Mouse (Mus musculus): ENCODE results near the gene Rhbdf1. TPM values are rescaled to one million over a fixed set of nuclear protein-coding genes. Genes with fewer than 3 reads are reported as not detected.

Rhbdf1 gene
- polyA plus RNA-seq, 1 experiment from 2014 or later, result 20.7 TPM

DNA sequence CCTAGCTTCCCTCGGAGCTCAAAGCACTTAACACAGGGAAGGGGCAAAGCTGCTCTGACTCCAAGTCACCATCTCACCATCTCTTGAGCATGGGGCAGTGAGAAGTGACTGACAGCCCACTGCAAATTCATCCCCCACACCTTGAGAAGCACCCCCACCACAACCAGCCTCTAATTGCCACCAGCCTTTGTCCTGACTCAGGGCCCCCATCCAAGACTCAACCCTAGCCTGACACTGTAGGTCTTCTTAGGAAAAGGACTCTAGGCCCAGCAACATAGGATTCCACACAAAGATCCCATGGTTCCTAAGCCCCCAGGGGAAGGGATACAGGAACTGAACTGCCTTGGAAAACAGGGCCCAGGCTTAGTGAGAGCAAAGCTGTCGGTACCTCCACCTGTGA lies 14.0 kb upstream of the Rhbdf1 start:
- H3K27me3 ChIP-seq (replicated peaks; ENCODE audit: control insufficient read depth, insufficient read depth, low read length), result no peaks in the 10 kb centered on the region
- ATAC-seq, result no peak
- peaks cover 49% of the 10 kb centered on the region for H3K36me3 ChIP-seq (ENCODE audit: control insufficient read depth, insufficient read depth)

DNA sequence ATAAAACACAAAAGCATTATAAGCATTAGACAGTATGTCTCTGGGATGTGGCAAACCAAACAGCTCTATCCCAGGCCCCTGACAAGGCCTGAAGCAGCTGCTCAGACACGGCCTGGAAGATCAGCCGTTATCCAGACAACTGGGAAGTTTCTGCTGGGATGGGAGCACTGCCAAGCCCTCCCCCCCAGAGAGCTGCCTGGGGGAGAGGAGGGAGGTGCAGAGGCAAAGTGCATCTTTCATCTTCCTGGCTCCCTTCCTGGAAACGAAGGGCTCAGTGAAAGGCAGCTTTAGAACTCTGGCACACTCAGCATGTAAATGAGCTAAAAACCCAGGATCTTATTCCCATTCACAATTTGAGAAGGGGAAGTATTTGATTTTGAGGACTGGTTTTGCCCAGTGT lies 13.5 kb upstream of the Rhbdf1 start:
- no peak overlapping the region for H3K4me3 ChIP-seq (ENCODE audit: low read depth, low read length)
- no peak for TF ChIP-seq CTCF (IDR thresholded peaks at IDR 0.05; ENCODE audit: low read depth)
- 32% methylated on average over 3 of the region's 3 CpGs for WGBS
- H3K9me3 ChIP-seq (ENCODE audit: control insufficient read depth), result no peaks in the 10 kb centered on the region
- H3K9ac ChIP-seq (ENCODE audit: low read depth, low read length), result no peak overlapping the region
- no peaks in the 10 kb centered on the region for H3K27me3 ChIP-seq (replicated peaks; ENCODE audit: control insufficient read depth, insufficient read depth, low read length)
- H3K4me2 ChIP-seq (replicated peaks; ENCODE audit: low read depth), result no peak overlapping the region
- peaks cover 49% of the 10 kb centered on the region for H3K36me3 ChIP-seq (ENCODE audit: control insufficient read depth, insufficient read depth)
- no peaks in the 10 kb centered on the region for H3K4me1 ChIP-seq (replicated peaks; ENCODE audit: control insufficient read depth, insufficient read depth, low read length)
- no peak overlapping the region for H3K27ac ChIP-seq (ENCODE audit: low read depth, low read length)
- ATAC-seq, result no peak

More for the DNA sequence above, 14.0 kb upstream of the Rhbdf1 start:
- WGBS, result 65% methylated on average over 2 of the region's 2 CpGs
- TF ChIP-seq CTCF (IDR thresholded peaks at IDR 0.05; ENCODE audit: low read depth), result no peak
- Histone ChIP-seq H3K9me3 (ENCODE audit: control insufficient read depth) (no peaks in the 10 kb centered on the region), H3K4me2 (replicated peaks; ENCODE audit: low read depth) (no peak overlapping the region), H3K9ac (ENCODE audit: low read depth, low read length) (no peak overlapping the region), H3K4me3 (ENCODE audit: low read depth, low read length) (no peak overlapping the region), H3K4me1 (replicated peaks; ENCODE audit: control insufficient read depth, insufficient read depth, low read length) (0 out of 2 replicates have a peak, but pooled peaks cover 2% of the 10 kb centered on the region), H3K27ac (ENCODE audit: low read depth, low read length) (no peak overlapping the region)

DNA sequence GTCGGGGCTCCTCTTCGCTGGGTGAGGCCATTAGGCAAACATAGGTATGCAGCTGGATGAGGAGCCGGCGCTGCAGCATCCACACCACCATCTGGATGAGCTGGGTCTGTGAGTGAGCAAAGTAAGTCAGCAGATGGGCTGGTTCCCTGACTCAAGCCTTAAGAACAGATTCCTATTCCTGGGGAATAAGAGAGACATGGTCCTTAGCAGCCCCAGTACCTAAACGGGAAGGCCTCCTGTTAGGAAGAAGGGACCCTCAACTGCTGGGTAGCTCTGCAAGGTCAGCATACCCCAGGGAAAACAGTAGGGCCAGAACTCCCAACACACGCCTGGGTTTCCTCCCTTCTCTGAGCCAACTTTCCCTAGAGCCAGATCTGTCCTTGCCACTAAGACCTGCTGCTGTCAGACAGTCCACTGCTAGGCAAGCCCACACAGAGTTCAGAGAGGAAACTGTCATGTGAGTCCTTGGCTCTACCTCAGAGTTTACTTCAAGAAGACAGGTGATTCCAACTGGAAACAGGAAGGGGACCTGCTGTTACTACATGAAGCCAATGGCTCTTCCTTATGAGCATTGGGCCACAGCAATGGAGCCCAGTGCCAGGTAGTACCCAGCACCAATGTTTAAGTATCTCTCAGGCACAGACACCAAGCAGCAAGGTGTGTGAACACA lies 12.9 kb upstream of the Rhbdf1 start:
- H3K27ac ChIP-seq (ENCODE audit: low read depth, low read length), result no peak overlapping the region
- ATAC-seq, result no peak
- no peak overlapping the region for H3K4me3 ChIP-seq (ENCODE audit: low read depth, low read length)
- no peak for TF ChIP-seq CTCF (IDR thresholded peaks at IDR 0.05; ENCODE audit: low read depth)
- no peak overlapping the region for H3K4me2 ChIP-seq (replicated peaks; ENCODE audit: low read depth)
- H3K27me3 ChIP-seq (replicated peaks; ENCODE audit: control insufficient read depth, insufficient read depth, low read length), result no peaks in the 10 kb centered on the region
- peaks cover 52% of the 10 kb centered on the region for H3K36me3 ChIP-seq (ENCODE audit: control insufficient read depth, insufficient read depth)
- no peaks in the 10 kb centered on the region for H3K4me1 ChIP-seq (replicated peaks; ENCODE audit: control insufficient read depth, insufficient read depth, low read length)
- H3K9me3 ChIP-seq (ENCODE audit: control insufficient read depth), result no peaks in the 10 kb centered on the region
- H3K9ac ChIP-seq (ENCODE audit: low read depth, low read length), result no peak overlapping the region
- 85% methylated on average over 6 of the region's 6 CpGs for WGBS

DNA sequence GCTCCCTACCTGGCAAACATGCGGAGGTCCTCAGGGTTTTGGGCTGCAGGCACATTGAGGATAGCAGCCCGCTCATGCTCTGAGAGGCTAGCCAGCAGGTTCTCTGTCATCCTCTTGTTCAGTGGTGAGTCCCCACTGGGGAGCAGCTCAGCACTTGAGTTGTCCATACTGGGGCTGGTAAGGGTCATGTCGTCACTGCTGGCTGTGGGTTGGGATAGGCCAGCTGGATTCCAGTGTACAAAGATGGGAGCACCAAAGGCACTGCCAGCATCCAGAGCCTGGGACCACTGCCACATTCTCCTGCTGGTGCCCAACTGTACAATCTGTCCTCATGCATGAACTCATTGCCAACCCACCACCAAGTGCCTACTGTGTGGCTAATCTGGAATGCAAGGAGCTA lies 11.8 kb upstream of the Rhbdf1 start:
- no peak for ATAC-seq
- Histone ChIP-seq H3K27ac (ENCODE audit: low read depth, low read length) (no peak overlapping the region), H3K36me3 (ENCODE audit: control insufficient read depth, insufficient read depth) (peaks cover 51% of the 10 kb centered on the region), H3K9me3 (ENCODE audit: control insufficient read depth) (no peaks in the 10 kb centered on the region), H3K4me2 (replicated peaks; ENCODE audit: low read depth) (no peak overlapping the region), H3K9ac (ENCODE audit: low read depth, low read length) (no peak overlapping the region), H3K4me1 (replicated peaks; ENCODE audit: control insufficient read depth, insufficient read depth, low read length) (no peaks in the 10 kb centered on the region), H3K27me3 (replicated peaks; ENCODE audit: control insufficient read depth, insufficient read depth, low read length) (no peaks in the 10 kb centered on the region), H3K4me3 (ENCODE audit: low read depth, low read length) (no peak overlapping the region)
- WGBS, result 95% methylated on average over 3 of the region's 3 CpGs
- no peak for TF ChIP-seq CTCF (IDR thresholded peaks at IDR 0.05; ENCODE audit: low read depth)

DNA sequence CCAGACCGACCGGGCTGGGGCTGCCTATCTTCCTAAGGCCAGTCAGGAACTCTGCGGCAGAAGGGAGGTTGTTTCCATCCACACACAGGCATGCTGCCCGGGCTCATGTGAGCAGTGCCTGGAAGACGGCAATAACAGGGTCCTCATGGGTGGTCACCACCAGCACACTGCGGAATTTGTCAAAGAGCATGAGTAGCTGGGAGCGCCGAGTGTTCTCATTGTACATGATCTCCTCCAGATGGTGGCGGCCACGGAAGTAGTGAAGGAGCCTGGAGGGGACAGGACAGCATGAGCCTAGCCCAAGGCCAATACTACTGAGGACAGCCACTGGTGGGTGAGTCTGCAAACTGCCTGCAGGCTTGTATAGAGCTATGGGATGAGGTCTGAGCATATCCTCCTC lies 10.7 kb upstream of the Rhbdf1 start:
- TF ChIP-seq CTCF (IDR thresholded peaks at IDR 0.05; ENCODE audit: low read depth), result no peak
- Histone ChIP-seq H3K4me3 (ENCODE audit: low read depth, low read length) (no peak overlapping the region), H3K36me3 (ENCODE audit: control insufficient read depth, insufficient read depth) (peaks cover 48% of the 10 kb centered on the region), H3K9me3 (ENCODE audit: control insufficient read depth) (no peaks in the 10 kb centered on the region), H3K9ac (ENCODE audit: low read depth, low read length) (no peak overlapping the region), H3K4me2 (replicated peaks; ENCODE audit: low read depth) (no peak overlapping the region), H3K4me1 (replicated peaks; ENCODE audit: control insufficient read depth, insufficient read depth, low read length) (no peaks in the 10 kb centered on the region), H3K27ac (ENCODE audit: low read depth, low read length) (no peak overlapping the region), H3K27me3 (replicated peaks; ENCODE audit: control insufficient read depth, insufficient read depth, low read length) (no peaks in the 10 kb centered on the region)
- ATAC-seq, result no peak
- WGBS, result 70% methylated on average over 10 of the region's 10 CpGs

DNA sequence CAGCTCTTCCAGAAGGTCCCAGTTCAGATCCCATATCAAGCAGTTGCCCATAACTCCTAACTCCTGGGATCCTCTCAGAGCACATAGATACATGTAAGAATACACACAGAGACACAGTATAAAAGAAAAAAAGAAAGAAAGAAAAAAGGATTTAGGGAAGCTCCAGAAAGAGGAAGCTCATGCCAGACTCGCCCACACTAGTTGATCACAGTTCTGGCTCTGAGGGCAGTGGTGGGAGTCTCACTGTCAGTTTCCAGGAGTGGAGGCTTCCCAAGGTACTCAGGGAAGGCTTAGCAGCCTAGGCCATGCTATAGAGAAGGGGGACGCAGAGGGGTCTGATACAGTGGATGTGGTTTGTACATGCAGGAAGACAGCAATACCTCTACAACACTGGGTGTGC lies 9.0 kb upstream of the Rhbdf1 start:
- TF ChIP-seq CTCF (IDR thresholded peaks at IDR 0.05; ENCODE audit: low read depth), result no peak
- Histone ChIP-seq H3K4me1 (replicated peaks; ENCODE audit: control insufficient read depth, insufficient read depth, low read length) (0 out of 2 replicates have a peak, but pooled peaks cover under 1% of the 10 kb centered on the region), H3K4me3 (ENCODE audit: low read depth, low read length) (no peak overlapping the region), H3K27ac (ENCODE audit: low read depth, low read length) (no peak overlapping the region), H3K9me3 (ENCODE audit: control insufficient read depth) (no peaks in the 10 kb centered on the region), H3K4me2 (replicated peaks; ENCODE audit: low read depth) (no peak overlapping the region), H3K36me3 (ENCODE audit: control insufficient read depth, insufficient read depth) (peaks cover 48% of the 10 kb centered on the region), H3K9ac (ENCODE audit: low read depth, low read length) (no peak overlapping the region), H3K27me3 (replicated peaks; ENCODE audit: control insufficient read depth, insufficient read depth, low read length) (no peaks in the 10 kb centered on the region)
- 89% methylated on average over 2 of the region's 2 CpGs for WGBS
- ATAC-seq, result no peak
